Mouse (Mus musculus) intestine, postnatal 0 days (tissue): ENCODE results near the gene Rab3b. TPM values are rescaled to one million over a fixed set of nuclear protein-coding genes. Genes with fewer than 3 reads are reported as not detected.

ENCODE experiments used
- ATAC-seq: fragments of 200-750 bp; cut with Nextera tagmentation; 2 replicates; pipeline ENCODE4 v1.8.0; 2017; ENCODE audit warnings: mild to moderate bottlenecking, moderate TSS enrichment, moderate library complexity
- H3K27ac ChIP-seq: fragments of 300-500 bp; sonication (generic); 2 replicates; pipeline ENCODE4 v1.5.1; 2014; ENCODE audit warnings: mild to moderate bottlenecking, low read depth, low read length, moderate library complexity
- H3K27me3 ChIP-seq: fragments of 300-500 bp; sonication (generic); replicated peaks from 2 replicates; pipeline ENCODE4 v1.6.1; 2014; ENCODE audit warnings: low read length, mixed read lengths; ENCODE audit not compliant: control insufficient read depth, insufficient read depth
- H3K36me3 ChIP-seq: fragments of 300-500 bp; sonication (generic); 2 replicates; pipeline ENCODE4 v1.6.1; 2014; ENCODE audit warnings: mild to moderate bottlenecking, moderate library complexity; ENCODE audit not compliant: control insufficient read depth, insufficient read depth
- H3K4me1 ChIP-seq: fragments of 300-500 bp; sonication (generic); replicated peaks from 2 replicates; pipeline ENCODE4 v1.6.1; 2014; ENCODE audit warnings: antibody characterized with exemption, low read length, mixed read lengths; ENCODE audit not compliant: control insufficient read depth, insufficient read depth
- H3K4me2 ChIP-seq: fragments of 300-500 bp; sonication (generic); replicated peaks from 2 replicates; pipeline ENCODE4 v1.6.1; 2014; ENCODE audit warnings: low read depth, mild to moderate bottlenecking, moderate library complexity
- H3K4me3 ChIP-seq: fragments of 300-500 bp; sonication (generic); 2 replicates; pipeline ENCODE4 v1.5.1; 2014; ENCODE audit warnings: low read depth, low read length
- H3K9ac ChIP-seq: fragments of 300-500 bp; sonication (generic); 2 replicates; pipeline ENCODE4 v1.6.1; 2014; ENCODE audit warnings: mild to moderate bottlenecking, low read depth, low read length
- H3K9me3 ChIP-seq: fragments of 300-500 bp; sonication (generic); 2 replicates; pipeline ENCODE4 v1.6.1; 2016; ENCODE audit warnings: mixed run types; ENCODE audit not compliant: control insufficient read depth
- CTCF ChIP-seq: sonication (generic); IDR thresholded peaks from 2 replicates; pipeline ENCODE4 v1.5.1; 2016; ENCODE audit warnings: low read depth, mild to moderate bottlenecking, control low read depth, antibody characterized with exemption, moderate library complexity
- WGBS: fragments of 180-500 bp; shearing (Covaris S2); extraction: QIAGEN DNeasy Blood & Tissue Kit; methylation state at CpG from one replicate; pipeline ENCODE4 v1.1.7; 2014; 5-methylcytosine and 5-hydroxymethylcytosine counted together
- polyA plus RNA-seq: library from polyadenylated mRNA; unstranded; fragments of >200 nt; fragmentation: Nextera tagmentation; extraction: Ambion mirVana; gene quantifications from 2 replicates; pipeline ENCODE4 v1.2.1, GENCODE M21; 2015

The Rab3b gene
- polyA plus RNA-seq, 1 experiment from 2014 or later: 12.7 TPM

DNA sequence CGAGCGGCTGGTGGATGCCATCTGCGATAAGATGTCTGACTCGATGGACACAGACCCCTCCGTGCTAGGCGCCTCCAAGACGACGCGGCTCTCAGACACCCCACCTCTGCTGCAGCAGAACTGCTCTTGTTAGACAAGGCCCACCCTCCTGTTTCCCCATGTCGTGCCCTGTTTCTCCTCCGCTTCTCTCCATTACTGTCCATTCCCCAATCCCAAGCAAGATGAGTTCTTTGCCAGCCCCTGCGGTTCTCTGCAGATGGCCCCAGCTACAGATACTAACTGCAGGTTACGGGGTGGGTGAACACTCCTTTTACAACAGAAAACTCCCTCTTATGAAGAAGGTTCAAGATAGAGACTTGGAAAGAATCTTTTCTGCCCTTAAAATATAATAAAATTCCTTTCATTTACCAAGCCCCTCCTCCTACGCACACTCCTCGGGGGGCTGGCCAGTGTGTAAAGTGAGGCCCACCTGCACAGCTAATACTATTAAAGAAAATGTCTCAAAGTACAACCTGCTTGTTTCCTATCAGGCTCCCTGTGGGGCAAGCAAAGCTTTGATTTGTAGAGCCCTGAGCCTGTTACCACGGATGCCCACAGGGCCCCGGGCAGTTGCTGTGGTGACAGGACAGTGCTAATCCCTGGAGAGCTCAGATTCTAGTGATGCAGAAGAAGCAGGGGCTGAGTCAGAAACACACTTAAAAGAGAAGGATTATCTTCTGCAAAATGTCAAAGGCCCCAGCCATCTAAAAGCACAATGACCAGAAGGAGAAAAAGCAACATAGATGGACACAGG lies 62.0 kb downstream of the Rab3b start:
- no peak for TF ChIP-seq CTCF
- Histone ChIP-seq H3K4me3 (no peak overlapping the region), H3K4me2 (no peak overlapping the region), H3K9me3 (no peaks in the 10 kb centered on the region), H3K4me1 (no peaks in the 10 kb centered on the region), H3K27me3 (no peaks in the 10 kb centered on the region), H3K36me3 (no peaks in the 10 kb centered on the region), H3K27ac (no peak overlapping the region), H3K9ac (no peak overlapping the region)
- WGBS: 86% methylated on average over 17 of the region's 17 CpGs
- no peak for ATAC-seq

DNA sequence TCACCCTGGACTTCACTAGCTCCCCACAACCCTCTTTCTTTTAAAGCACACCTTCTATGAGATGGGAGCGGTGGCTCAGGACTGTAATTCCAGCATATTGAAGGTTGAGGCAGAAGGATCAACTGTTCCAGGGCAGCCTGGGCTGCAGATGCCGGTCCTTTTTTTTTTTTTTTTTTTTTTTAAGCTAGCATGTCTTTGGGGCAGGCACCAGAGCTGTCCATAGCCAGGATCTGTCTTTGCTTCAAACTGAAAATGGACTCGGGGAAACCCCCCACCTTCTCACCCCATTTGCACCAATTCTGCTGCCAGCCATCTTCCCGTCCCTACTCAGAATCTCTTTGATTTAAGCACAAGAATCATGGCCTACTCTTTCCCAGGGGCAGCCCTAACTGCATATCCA lies 63.3 kb downstream of the Rab3b start:
- Histone ChIP-seq H3K4me3 (no peak overlapping the region), H3K27ac (no peak overlapping the region), H3K9ac (no peak overlapping the region), H3K36me3 (no peaks in the 10 kb centered on the region), H3K4me1 (no peaks in the 10 kb centered on the region), H3K4me2 (no peak overlapping the region), H3K27me3 (no peaks in the 10 kb centered on the region), H3K9me3 (no peaks in the 10 kb centered on the region)
- ATAC-seq: no peak
- WGBS: 85% methylated on average over 4 of the region's 4 CpGs
- TF ChIP-seq CTCF: no peak

DNA sequence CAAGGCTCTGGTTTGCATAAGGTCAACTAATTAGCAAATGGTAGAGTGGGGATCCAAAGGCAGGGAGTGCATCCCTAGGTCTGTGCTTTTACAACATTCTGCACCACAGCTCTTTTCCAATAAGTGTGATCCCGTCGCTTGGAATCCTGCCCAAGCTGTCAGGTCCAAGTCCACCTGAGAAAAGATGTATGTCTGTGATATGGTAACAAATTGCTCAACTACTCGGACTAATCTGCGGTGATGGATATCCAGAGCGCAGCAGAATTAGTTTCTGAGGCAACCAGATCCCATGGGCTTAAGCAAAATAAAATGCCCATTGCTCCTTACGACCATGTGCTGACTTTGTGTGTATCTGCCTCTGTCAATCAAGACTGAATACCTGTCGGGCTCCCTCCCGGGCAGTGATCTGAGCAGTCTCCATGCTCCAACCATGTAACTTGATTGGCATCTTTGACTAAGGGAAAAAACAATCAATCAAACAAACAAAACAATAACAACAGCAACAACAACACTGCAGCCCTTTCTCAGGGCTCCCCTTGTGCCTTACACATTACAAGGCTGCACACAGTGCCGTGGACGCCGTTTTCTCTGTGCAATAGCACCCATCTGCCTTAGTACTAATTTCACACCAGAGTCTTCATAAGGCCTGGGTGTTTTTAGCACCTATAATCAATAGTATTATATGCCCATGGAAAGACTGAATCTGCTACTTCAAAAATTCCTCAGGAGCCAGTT lies 64.3 kb downstream of the Rab3b start:
- H3K4me2 ChIP-seq: no peak overlapping the region
- H3K4me3 ChIP-seq: no peak overlapping the region
- H3K27ac ChIP-seq: no peak overlapping the region
- WGBS: 70% methylated on average over 11 of the region's 11 CpGs
- H3K9ac ChIP-seq: no peak overlapping the region
- no peak for TF ChIP-seq CTCF
- ATAC-seq: peak; percentile 22; the same call in 1 of the 2 replicates
- no peaks in the 10 kb centered on the region for H3K4me1 ChIP-seq
- H3K9me3 ChIP-seq: no peaks in the 10 kb centered on the region
- no peaks in the 10 kb centered on the region for H3K27me3 ChIP-seq
- no peaks in the 10 kb centered on the region for H3K36me3 ChIP-seq

DNA sequence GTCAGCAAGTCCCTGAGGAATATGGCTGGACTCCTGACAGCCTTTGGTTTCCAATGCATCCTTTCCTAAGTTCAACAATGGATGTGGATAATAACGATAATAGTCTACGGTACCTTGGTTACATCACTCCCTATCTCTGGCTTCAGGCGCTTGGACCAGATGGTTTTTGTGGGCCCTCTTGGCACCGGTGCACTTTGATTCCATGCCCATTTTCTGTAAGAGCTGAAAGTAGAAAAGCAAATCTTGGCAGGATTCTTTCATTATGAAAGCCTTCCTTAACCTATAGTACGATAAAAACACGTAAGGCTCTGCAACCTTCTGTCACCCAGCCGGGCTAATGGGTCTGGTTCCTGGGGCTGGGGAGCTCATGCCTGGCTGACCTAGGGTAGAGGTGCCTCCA lies 70.3 kb downstream of the Rab3b start:
- ATAC-seq: no peak
- 84% methylated on average over 7 of the region's 7 CpGs for WGBS

DNA sequence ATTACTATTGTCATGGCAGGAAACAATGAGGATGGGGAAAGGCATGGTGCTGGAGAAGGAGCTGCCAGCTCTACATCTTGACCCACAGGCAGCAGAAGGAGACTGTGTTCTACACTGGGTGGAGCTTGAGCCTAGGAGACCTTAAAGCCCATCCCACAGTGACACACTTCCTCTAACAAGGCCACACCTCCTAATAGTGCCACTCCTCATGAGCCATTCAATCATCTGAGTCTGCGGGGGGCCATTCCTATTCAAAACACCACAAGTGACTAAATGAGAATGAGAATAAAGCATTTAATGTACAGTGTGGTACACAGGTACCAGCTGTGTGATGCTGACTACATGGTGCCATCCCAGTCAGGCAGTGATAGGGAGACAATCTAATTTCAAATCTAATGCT lies 71.3 kb downstream of the Rab3b start:
- Histone ChIP-seq H3K27me3 (no peaks in the 10 kb centered on the region), H3K36me3 (no peaks in the 10 kb centered on the region), H3K9me3 (no peaks in the 10 kb centered on the region), H3K9ac (no peak overlapping the region), H3K4me1 (no peaks in the 10 kb centered on the region), H3K27ac (no peak overlapping the region), H3K4me3 (no peak overlapping the region), H3K4me2 (no peak overlapping the region)
- ATAC-seq: no peak
- TF ChIP-seq CTCF: no peak
- 94% methylated on average over 1 of the region's 1 CpGs for WGBS

More for the DNA sequence above, 70.3 kb downstream of the Rab3b start:
- no peaks in the 10 kb centered on the region for H3K36me3 ChIP-seq
- no peak overlapping the region for H3K9ac ChIP-seq
- H3K27me3 ChIP-seq: no peaks in the 10 kb centered on the region
- no peak overlapping the region for H3K4me3 ChIP-seq
- H3K4me1 ChIP-seq: no peaks in the 10 kb centered on the region
- no peak overlapping the region for H3K4me2 ChIP-seq
- H3K27ac ChIP-seq: no peak overlapping the region
- no peak for TF ChIP-seq CTCF
- no peaks in the 10 kb centered on the region for H3K9me3 ChIP-seq

DNA sequence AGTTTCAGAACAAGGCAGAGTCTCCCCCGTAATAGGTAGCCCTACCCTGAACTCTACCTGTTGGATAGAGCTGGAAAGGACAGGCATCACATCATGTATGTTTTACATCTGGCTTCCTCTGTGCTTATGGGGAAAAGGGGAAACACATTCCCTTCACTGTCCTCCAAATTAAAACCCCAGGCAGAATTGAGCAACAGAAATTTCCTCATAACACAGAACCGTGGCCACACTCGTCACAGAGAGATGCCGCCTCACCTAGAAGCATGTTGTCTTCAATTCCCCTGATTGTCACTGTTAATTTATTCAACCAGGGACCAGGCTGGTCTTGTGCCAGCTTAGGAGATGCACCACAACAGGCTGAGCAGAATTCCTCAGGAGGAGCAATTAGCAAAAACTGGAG lies 72.8 kb downstream of the Rab3b start:
- H3K4me3 ChIP-seq: no peak overlapping the region
- H3K4me2 ChIP-seq: no peak overlapping the region
- no peak for TF ChIP-seq CTCF
- no peak overlapping the region for H3K9ac ChIP-seq
- H3K36me3 ChIP-seq: no peaks in the 10 kb centered on the region
- no peaks in the 10 kb centered on the region for H3K9me3 ChIP-seq
- H3K4me1 ChIP-seq: no peaks in the 10 kb centered on the region
- WGBS: 87% methylated on average over 4 of the region's 4 CpGs
- H3K27me3 ChIP-seq: no peaks in the 10 kb centered on the region
- no peak overlapping the region for H3K27ac ChIP-seq
- no peak for ATAC-seq
